8 mouse cellular contexts compared by ENCODE assay signal in the genomic region with DNA sequence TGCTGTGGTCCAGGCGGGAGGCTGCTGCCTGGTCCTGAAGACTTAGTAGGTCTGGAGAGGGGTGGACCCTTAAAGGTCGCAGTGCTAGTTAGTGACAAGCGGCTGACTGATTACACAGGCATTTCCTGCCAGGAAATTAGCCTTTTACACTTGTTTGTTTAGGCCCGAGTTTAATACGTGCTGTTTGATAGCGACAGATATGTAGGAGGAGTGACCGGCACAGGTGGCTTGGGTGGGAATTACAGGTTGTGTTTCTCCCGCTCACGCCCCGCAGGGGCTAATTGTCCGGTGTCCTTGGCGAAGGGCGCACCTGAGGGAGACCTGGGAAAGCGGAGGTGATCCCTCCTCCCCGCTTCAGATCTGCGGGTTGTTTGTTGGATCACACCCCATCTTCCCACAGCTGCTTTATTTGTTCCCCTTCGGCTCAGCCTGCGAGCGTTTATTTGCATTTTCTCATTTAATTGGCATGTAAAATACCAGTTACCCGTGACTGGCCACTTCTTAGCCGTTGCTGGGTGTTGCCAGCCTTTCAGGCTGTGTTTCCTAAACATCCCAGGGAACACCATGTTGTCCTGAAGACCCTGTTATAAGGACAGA. TPM values are rescaled to one million over a fixed set of nuclear protein-coding genes. Genes with fewer than 3 reads are reported as not detected.
DNase-seq lines count a peak whose midpoint lies in the region; ATAC-seq and TF ChIP-seq lines count a peak whose summit lies in the region.

No protein-coding gene starts in this region.

- H3K27ac ChIP-seq in lung, embryonic 14.5 days (ENCODE audit: low read depth) = no peak overlapping the region
- no peak overlapping the region for H3K27ac ChIP-seq in forebrain, embryonic 15.5 days (replicated peaks)
- no peak overlapping the region for H3K27ac ChIP-seq in small intestine, adult 2 months (ENCODE audit: insufficient read depth, low read depth, low read length)

- peak overlapping the region; percentile 37 for H3K4me2 ChIP-seq in lung, embryonic 14.5 days
- peak overlapping the region; percentile 45 for H3K4me2 ChIP-seq in forebrain, embryonic 15.5 days (replicated peaks)

- H3K36me3 ChIP-seq in lung, embryonic 14.5 days (ENCODE audit: insufficient read depth) = no peaks in the 10 kb centered on the region
- H3K36me3 ChIP-seq in forebrain, embryonic 15.5 days = no peaks in the 10 kb centered on the region
- H3K36me3 ChIP-seq in small intestine, adult 2 months (ENCODE audit: control insufficient read depth, insufficient read depth, low read length) = no peaks in the 10 kb centered on the region

- peak overlapping the region; percentile 17; the same call in 1 of the 2 replicates for H3K4me3 ChIP-seq in lung, embryonic 14.5 days (ENCODE audit: low read depth, low read length)
- H3K4me3 ChIP-seq in forebrain, embryonic 15.5 days = peak overlapping the region; percentile 25
- peak overlapping the region; percentile 21 for H3K4me3 ChIP-seq in small intestine, adult 2 months (ENCODE audit: low read depth, low read length)

- no peaks in the 10 kb centered on the region for H3K9me3 ChIP-seq in lung, embryonic 14.5 days (ENCODE audit: low read depth, low read length)
- no peaks in the 10 kb centered on the region for H3K9me3 ChIP-seq in forebrain, embryonic 15.5 days

- 4% methylated on average over 21 of the region's 21 CpGs for WGBS in lung, embryonic 14.5 days
- WGBS in forebrain, embryonic 15.5 days = 3% methylated on average over 21 of the region's 21 CpGs
- WGBS in small intestine, adult 2 months = 4% methylated on average over 21 of the region's 21 CpGs

- peak; percentile 34 for DNase-seq in lung, embryonic 14.5 days
- DNase-seq in lung, postnatal 25 days (ENCODE audit: low spot score) = no peak
- peak; percentile 21 for DNase-seq in kidney, postnatal 14 days
- DNase-seq in natural killer cell, adult 2 months (ENCODE audit: low spot score in 2 of 2) = no peak
- no peak for DNase-seq in spleen, postnatal 10 days (ENCODE audit: low spot score in 2 of 2)
- no peak for DNase-seq in retina, embryonic 14.5 days (ENCODE audit: low spot score)

- TF ChIP-seq CTCF in lung, embryonic 14.5 days (IDR thresholded peaks at IDR 0.05; ENCODE audit: low read depth) = no peak
- TF ChIP-seq CTCF in small intestine, adult 2 months (IDR thresholded peaks at IDR 0.05; ENCODE audit: extremely low read depth, insufficient read length, insufficient replicate concordance, low read depth, low read length) = no peak

- no peak for TF ChIP-seq POLR2A in small intestine, adult 2 months (IDR thresholded peaks at IDR 0.05; ENCODE audit: low read depth, low read length)

- H3K27me3 ChIP-seq in lung, embryonic 14.5 days (ENCODE audit: insufficient read depth, low read length) = peaks cover 5% of the 10 kb centered on the region; the same call in 1 of the 2 replicates
- H3K27me3 ChIP-seq in forebrain, embryonic 15.5 days = no peaks in the 10 kb centered on the region
- no peaks in the 10 kb centered on the region for H3K27me3 ChIP-seq in small intestine, adult 2 months (ENCODE audit: control insufficient read depth, insufficient read depth, low read length)

- no peak overlapping the region for H3K9ac ChIP-seq in lung, embryonic 14.5 days
- 0 out of 2 replicates have a peak overlapping the region, but pooled peaks have one; percentile 10 for H3K9ac ChIP-seq in forebrain, embryonic 15.5 days (replicated peaks)

- ATAC-seq in lung, embryonic 14.5 days (ENCODE audit: insufficient read depth) = peak; percentile 54; the same call in 1 of the 2 replicates
- ATAC-seq in forebrain, embryonic 15.5 days (replicated peaks) = 0 out of 2 replicates have a peak, but pooled peaks have one; percentile 53

- H3K4me1 ChIP-seq in lung, embryonic 14.5 days (ENCODE audit: insufficient read depth) = no peaks in the 10 kb centered on the region
- H3K4me1 ChIP-seq in forebrain, embryonic 15.5 days = peaks cover 9% of the 10 kb centered on the region
- H3K4me1 ChIP-seq in small intestine, adult 2 months (ENCODE audit: control insufficient read depth, insufficient read depth, insufficient read length, low read length) = peaks cover 4% of the 10 kb centered on the region; the same call in 1 of the 2 replicates

RNA-seq across cellular contexts. Expression of a gene that starts 25.1 kb away (rescaled TPM):
- polyA plus RNA-seq in lung, embryonic 14.5 days (2014; fragmentation: Nextera tagmentation; extraction: Ambion mirVana) = 42.5 and 48.7 TPM in 2 replicates
- 0.28 and 0.42 TPM in 2 replicates for polyA plus RNA-seq in forebrain, embryonic 15.5 days (2015; fragmentation: Nextera tagmentation; extraction: Ambion mirVana)
- 17.4 and 73.7 TPM in 2 replicates for polyA plus RNA-seq in small intestine, adult 2 months (2012; rRNA removed)

RNA-seq across cellular contexts. Expression of a gene that starts 29.0 kb away (rescaled TPM):
- 119 and 120 TPM in 2 replicates for polyA plus RNA-seq in lung, embryonic 14.5 days (2014; fragmentation: Nextera tagmentation; extraction: Ambion mirVana)
- 89.0 and 91.8 TPM in 2 replicates for polyA plus RNA-seq in forebrain, embryonic 15.5 days (2015; fragmentation: Nextera tagmentation; extraction: Ambion mirVana)
- 9.5 and 20.2 TPM in 2 replicates for polyA plus RNA-seq in small intestine, adult 2 months (2012; rRNA removed)

RNA-seq across cellular contexts. Expression of a gene that starts 58.9 kb away (rescaled TPM):
- 0.43 and 0.83 TPM in 2 replicates for polyA plus RNA-seq in lung, embryonic 14.5 days (2014; fragmentation: Nextera tagmentation; extraction: Ambion mirVana)
- polyA plus RNA-seq in forebrain, embryonic 15.5 days (2015; fragmentation: Nextera tagmentation; extraction: Ambion mirVana) = 3.5 and 3.8 TPM in 2 replicates
- polyA plus RNA-seq in small intestine, adult 2 months (2012; rRNA removed) = 0.43 and 0.63 TPM in 2 replicates

Comparison
In these comparisons a context has a peak if more than half of its experiments do, and no peak if none do; other contexts are left out.
1. DNase-seq: peak in lung, embryonic 14.5 days (single experiment) and kidney, postnatal 14 days (single experiment); none in lung, postnatal 25 days (single experiment), natural killer cell, adult 2 months (0 of 2), spleen, postnatal 10 days (0 of 2) and retina, embryonic 14.5 days (single experiment).
2. RNA of a gene that starts 25.1 kb away (polyA plus RNA-seq): 17.4 to 73.7 TPM in small intestine, adult 2 months and 42.5 to 48.7 TPM in lung, embryonic 14.5 days; 0.28 to 0.42 TPM in forebrain, embryonic 15.5 days; every median in the first group is over 10 times any median in the second.
3. Peak in every context shown above with its lines, with median percentiles within 50 percentile points of each other: H3K4me3 ChIP-seq.